Mouse (Mus musculus): Measurements from ENCODE around the gene Ccl6.

Ccl6 gene

GRCm38 (mm10) chr11:83595669-83596455 is 3.0 kb upstream of the Ccl6 start:
- DNase-seq (ENCODE audit: low spot score), result no peak

GRCm38 (mm10) chr11:83593453-83593852 is 566 bp upstream of the Ccl6 start:
- DNase-seq (ENCODE audit: low spot score), result no peak

DNA sequence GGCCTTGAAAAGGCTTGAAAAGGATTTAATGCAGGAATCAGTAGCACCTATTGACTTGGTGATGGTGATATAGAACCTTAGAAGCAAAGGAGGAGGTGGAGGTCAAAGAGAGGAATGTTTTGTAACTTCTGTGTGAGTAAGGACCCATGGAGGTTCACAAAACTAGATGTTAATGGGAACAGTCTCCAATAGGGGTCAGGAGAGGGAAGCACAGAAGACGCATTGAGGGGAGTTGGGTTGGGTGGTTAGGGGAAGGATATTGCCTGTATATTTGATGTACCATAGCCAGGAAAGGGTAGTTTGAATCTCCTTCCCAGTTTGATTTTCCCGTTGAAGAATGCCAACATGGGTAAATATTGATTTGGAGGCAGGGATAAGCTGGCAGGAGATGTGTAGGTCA is 8.7 kb downstream of the Ccl6 start:
- DNase-seq (ENCODE audit: low spot score), result no peak

GRCm38 (mm10) chr11:83583450-83583754 is 9.5 kb downstream of the Ccl6 start:
- DNase-seq (ENCODE audit: low spot score), result no peak

DNA sequence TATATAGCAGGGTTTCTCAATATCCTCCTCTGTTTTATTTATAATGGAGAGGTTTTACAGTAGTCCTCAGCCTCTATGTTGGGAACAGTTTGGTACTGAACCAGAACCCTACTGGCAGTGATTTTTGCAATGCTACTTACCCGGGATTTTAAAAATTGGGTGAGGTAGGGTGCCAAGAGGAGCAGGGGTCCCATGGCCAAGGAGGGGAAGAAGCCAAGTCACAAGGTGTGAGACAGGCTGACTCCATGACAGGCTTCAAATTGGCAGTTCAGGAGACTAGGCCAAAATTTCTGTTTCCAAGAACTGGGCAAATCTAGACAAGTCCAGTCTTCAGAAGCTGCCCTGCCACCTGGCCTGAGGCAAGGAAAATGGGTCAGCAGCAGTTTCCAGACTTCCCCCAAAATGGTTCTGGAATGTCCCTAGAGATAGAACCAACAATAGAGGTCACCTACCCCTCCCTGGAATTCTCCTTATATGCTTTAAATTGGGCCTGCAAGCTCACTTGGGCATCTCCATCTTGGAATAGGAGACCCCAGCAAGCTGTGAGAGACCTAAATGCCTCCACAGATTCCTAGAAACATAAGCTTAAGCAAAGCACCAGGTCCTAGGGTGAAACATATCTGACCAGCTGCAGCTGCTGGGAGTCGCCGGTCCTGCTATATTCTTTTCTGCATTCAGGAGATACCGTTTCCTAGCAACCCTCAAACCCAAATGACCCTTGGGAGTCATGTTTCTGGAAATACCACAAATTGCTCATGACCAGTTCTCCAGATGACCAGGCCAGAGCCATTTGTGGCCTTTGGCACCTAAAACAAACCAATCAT is 10.0 kb downstream of the Ccl6 start:
- DNase-seq (ENCODE audit: low spot score), result no peak

DNA sequence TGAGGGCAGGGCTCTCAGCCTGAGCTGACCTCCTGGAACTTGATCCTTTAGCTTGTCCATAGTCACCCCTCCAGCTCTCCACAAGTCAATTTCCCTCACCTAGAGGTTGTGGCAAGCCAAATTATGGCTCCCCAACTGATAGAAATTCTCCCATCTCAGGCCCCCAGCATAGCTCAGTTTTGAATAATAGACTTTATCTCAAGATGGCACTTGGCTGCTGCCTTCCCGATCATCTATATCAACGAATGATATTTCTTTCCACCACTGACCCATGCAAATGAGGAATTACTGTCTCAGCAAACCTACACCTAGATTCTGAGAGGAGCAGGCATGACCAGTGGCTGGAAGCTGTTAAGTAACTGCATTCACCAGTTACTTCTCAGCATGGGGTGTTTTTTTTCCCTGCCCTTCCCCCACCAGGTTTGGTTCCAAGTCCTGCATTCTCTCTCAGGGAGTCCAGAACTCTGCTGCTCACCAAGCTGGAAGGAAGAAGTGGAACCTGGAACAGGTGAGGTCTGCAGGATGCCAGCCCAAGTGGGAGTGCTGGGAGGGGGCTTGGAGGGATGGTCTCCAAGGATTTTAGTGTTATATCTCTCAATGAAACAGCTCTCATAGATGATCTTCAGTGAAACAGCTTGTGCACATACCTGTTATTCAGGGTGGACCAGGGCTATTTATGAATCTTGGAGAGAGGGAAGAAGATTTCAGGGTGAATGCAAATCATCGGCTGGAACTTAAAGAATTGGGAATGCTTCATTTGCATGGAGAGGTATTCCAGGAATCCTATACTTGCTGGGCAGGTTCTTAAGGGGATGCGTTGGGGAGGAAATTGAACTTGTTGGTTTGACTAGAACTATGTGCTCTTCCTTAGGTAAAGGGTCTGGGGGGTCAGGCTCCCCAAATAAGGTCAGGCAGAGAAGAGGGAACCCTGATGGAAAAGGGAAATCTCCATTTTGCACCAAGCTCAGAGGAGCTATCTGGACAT is 11.0 kb downstream of the Ccl6 start:
- DNase-seq (ENCODE audit: low spot score), result no peak

DNA sequence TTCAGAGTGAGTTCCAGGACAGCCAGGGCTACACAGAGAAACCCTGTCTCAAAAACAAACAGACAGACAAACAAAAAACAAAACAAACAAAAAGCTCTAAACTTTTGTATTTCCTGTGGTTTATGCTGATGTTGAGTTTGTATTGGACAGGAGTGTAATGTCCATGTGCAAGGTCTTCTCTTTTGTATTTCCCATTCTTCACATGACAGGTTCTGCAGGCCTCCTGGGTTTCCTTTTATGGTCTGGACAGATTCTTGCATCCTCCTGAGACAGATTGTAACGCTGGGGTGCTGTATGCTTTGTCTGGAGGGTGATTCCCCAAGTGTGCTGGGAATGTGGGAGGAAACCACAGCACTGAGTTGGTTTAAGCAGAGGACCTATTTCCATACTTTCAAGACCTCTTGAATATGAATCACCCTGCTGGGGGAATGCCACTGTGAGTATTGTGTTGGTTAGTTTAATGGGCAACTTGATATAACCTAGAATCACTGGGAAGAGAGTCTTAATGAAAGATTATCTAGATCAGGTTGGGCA is 12.1 kb downstream of the Ccl6 start:
- no peak for DNase-seq (ENCODE audit: low spot score)

DNA sequence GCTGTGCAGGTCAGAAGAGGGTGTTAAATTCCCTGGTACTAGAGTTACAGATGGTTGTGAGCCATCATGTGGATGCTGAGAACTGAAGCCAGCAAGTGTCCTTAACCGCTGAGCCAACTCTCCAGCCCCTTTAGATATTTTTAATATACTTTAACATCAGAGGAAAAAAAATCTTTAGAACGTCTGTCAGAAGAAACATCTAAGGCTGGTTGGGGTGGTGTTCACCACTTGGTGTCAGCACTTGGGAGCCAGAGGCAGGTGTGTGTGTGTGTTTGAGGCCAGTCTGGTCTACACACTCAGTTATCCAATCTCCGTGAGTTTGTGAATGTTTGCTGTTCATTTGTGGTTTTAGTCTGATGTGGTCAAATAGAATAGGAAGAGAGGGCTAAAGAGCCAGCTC is 13.9 kb downstream of the Ccl6 start:
- DNase-seq (ENCODE audit: low spot score), result no peak

- DNase-seq (ENCODE audit: low spot score), result no peak
These were observed 14.6 kb downstream of the Ccl6 start, which contains the start of gene Ccl9 for GRCm38 (mm10) chr11:83578186-83578760. TSS of gene Ccl9 (minus strand) at chr11:83578636.

GRCm38 (mm10) chr11:83576927-83577555 is 15.8 kb downstream of the Ccl6 start:
- DNase-seq (ENCODE audit: low spot score), result no peak

DNA sequence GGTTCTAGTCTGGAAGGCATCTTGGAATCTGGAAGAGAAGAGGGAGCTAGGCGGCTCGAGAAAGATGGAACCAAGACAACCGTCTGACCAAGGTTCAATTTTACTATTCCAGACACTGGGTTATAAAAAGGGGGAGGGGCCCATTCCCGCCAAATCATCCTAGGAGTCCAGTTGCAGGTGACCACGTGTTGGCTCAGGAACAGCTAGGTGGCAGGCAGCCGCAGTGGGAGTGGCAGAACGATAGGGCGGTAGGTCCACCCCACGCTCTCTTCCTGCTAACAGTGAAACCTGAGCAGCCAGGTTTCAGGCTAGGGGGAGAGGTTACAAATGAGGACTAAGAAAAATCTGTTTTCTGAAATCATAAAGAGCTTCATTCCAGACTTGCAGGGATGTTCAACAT is 20.1 kb downstream of the Ccl6 start:
- no peak for DNase-seq (ENCODE audit: low spot score)

DNA sequence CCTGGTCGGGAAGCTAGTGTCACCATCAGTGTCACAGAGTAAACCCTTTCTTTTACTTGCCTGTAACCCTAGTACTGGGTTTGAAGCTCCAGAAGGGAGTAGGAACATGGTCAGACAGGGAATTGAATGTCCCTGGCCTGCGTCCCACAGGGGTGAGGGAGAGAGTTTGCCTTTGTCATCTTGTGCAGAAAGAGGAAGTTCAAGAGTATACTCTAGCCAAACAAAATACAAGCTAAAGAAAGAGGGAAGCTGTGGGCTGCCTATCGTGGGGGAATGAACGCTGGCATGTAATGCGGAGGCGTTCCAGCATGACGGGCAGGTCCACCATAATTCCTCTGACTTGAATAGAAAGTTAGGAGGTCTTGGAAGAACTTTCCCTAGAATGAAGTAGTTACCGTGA is 20.7 kb downstream of the Ccl6 start:
- no peak for DNase-seq (ENCODE audit: low spot score)

DNA sequence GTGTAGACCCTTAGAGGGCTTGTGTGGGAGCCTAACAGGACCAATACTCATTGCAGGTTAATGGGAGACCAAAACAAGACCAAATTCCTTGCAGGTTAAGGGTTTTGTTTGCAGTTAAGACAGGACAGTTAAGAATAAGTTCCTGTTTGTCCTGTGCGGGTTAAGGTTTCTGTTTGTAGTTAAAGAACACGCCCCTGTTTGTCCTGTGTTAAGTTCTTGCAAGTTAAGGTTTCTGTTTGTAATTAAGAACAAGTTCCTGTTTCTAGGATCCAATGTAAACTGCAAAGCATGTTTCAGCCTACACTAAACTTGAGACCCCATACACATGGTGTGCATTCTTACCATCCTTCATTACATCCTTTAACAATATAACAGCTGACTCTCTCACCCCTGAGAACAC is 22.7 kb downstream of the Ccl6 start:
- no peak for DNase-seq (ENCODE audit: low spot score)

DNA sequence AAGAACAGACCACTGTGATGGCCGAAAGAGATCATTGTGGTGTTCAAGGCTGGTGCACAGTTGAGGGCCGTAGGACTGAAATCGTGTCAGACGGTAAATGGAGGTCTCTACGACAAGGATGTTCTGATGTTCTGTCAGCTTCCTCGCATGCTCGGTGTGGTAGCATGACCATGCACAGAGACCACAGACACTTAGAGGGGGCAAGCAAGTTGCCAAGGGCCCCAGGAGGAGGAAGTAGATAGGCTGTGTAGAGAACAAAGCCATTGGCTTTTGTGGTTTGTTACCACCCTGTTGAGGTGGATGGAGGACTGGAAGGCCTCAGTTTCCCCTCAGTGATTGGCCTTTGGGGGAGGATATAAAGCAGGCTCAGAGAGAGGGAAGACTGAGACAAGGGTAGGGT is 23.6 kb downstream of the Ccl6 start:
- no peak for DNase-seq (ENCODE audit: low spot score)

DNA sequence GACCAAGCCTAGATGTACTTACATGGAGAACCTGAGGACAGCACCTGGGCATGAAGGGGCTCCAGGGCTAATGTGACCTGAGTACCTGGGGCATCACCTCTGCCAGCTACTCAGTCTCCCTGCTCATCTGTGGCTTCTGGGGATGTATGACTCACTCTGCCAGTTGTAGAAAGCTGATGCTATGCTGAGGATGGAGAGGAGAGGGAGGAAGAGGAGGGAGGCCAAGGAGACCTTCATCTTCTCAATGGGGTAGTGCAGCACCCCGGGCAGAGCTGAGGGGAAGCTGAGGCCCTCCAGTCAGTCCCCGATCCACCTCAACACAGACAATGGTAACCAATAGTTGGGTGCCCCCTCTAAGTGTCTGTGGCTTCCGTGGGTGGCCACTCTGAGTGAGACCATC is 24.1 kb downstream of the Ccl6 start:
- no peak for DNase-seq (ENCODE audit: low spot score)

- no peak for DNase-seq (ENCODE audit: low spot score)
These were observed 24.8 kb downstream of the Ccl6 start for GRCm38 (mm10) chr11:83568061-83568460.

DNA sequence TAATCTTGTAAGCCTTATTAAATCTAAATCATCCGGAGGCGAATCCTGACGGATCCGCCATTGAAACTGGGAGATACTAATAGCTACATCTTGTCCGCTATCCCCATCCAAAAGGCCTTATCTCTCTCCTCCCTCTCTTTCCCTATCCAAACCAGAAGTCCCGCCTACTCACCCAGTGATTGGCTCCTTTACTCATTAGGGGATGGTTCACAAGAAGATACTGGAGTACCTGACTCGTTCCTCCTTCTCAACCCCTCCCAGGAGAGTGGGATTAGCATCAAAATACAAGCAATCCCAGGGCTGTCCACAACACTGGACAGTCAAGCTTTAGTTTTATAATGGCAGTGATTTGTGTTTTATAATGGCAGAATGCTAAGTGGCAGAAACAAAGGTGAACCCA is 25.6 kb downstream of the Ccl6 start:
- no peak for DNase-seq (ENCODE audit: low spot score)

DNA sequence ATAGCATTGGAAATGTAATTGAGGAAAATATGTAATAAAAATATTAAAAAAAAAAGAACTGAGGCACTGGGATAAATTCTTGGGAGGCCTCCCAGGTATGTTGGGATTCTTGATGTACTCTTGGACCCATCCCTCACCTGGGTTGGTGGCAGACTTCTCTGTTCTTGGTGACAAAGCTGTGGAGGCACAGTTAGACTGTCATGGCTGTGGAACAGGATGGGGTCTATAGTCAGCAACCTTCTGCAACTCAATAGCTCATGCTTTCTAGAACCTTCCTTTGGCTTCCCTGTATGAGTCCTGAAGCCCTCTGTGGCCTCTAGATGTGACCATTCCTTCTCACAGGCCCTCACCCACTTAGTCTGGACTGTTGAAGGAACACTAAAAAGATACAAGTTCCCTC is 26.3 kb downstream of the Ccl6 start:
- no peak for DNase-seq (ENCODE audit: low spot score)

DNA sequence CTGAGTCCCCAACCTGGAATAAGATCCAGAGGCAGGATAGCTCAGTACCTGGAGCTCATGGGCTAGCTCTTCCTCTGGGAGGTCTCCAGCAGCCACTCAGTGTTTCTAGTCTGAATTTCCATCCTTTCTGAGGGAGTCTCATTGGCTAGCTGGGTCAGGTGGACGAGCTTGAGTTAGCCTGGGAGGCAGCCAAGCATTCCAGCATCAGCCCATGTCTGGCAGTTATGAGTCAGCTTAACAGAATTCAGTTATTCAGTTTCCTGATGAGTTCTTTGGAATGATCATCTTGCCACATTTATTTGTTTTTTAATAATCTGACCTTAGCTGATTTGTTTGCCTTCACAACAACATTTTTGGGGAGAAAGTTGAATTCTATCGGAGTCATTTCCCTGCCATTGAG is 29.1 kb downstream of the Ccl6 start:
- no peak for DNase-seq (ENCODE audit: low spot score)

DNA sequence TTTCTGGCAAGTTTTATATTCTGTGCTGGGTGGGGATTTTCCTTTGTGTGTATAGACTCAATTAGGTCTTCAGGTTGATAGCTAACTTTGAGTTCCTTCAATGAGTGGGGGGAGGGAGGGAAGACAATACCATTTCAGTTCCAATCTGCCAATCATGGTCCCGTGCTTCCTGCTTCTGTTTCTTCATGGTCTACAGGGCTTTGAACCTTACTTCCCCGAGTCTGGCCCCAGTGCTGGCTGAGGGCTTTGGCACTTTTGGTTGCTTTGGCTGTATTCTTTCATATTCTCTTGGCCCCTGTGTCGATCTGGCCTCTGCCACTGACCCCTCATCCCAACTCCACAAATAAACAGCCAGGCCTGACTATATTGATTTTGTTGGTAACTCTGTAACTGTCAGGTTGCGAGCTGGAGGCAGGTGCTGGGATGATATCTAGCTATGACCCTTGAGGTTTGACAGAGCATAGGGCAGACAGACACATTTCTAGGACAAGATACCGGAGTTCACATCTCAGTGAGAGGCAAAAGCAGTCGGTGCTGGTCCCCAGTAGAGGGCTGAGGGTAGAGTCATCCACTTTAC is 30.5 kb downstream of the Ccl6 start:
- no peak for DNase-seq (ENCODE audit: low spot score)

GRCm38 (mm10) chr11:83560405-83560804 is 32.5 kb downstream of the Ccl6 start:
- no peak for DNase-seq (ENCODE audit: low spot score)
